Mouse (Mus musculus): ENCODE measurements at regions not wholly inside any gene's neighbourhood (a gene's known extent, or its start where the extent isn't known, plus 50 kb on each side); places are given as distances from the start of the nearest gene placed in this dataset.
"Not testable (repeated sequence)": the region's sequence is repeated elsewhere in the genome, so short reads cannot be mapped to it uniquely, and the experiment has no call there.

DNA sequence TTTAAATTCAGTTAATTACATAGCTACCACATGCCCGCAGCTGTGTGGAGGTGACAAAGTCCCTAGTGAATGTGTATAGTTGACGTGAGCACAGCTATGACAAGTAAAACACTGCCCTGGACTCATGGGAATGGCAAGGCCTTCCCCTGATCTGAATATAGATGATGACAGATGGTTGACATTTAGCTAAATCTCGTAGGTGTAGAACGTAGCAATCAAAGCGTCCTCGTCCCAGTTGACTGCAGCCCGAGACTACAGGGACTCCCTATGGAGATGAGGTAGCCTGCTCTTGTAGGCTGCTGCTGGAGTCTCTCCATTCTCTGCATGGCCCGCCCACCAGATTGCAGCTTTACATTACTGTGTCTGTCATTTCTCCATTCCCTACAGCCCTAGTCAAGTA lies 107.0 kb upstream of the Slc1a3 start:
- Histone ChIP-seq H3K36me3 (ENCODE audit: poor library complexity, severe bottlenecking) (no peaks in the 10 kb centered on the region), H3K27me3 (no peaks in the 10 kb centered on the region), H3K9ac (no peak overlapping the region), H3K27ac (no peak overlapping the region), H3K4me3 (no peak overlapping the region), H3K9me3 (replicated peaks) (no peaks in the 10 kb centered on the region), H3K4me1 (peaks cover 32% of the 10 kb centered on the region), H3K4me2 (no peak overlapping the region)
- ATAC-seq, result no peak
- WGBS, result 77% methylated on average over 8 of the region's 8 CpGs

GRCm38 (mm10) chr15:8816501-8817368 lies 106.2 kb upstream of the Slc1a3 start:
- H3K27ac ChIP-seq, result peak overlapping the region; percentile 60; the same call in 1 of the 2 replicates
- WGBS, result 50% methylated on average over 10 of the region's 10 CpGs
- no peak for ATAC-seq

DNA sequence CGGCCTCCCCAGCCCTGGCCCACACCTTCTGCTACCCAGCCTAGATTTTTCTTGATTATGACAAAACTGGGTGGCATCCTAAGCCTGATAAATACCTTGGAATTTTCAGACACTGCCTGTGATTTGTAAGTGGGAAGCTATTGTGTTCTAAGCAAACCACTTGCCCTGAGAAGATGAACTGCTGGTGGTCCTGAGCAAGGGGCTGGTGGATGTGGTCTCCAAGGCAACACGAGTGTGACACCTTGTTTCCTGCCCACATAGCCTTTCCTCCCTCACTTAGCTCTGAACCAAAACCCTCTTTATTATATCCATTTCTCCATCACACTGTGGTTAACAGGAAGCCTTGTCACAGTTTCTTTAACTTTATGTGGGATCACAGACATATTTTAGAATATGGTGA lies 105.4 kb upstream of the Slc1a3 start:
- 31% methylated on average over 2 of the region's 2 CpGs for WGBS
- no peak overlapping the region for H3K4me3 ChIP-seq
- peaks cover 32% of the 10 kb centered on the region for H3K4me1 ChIP-seq
- peak overlapping the region; percentile 11; the same call in 1 of the 2 replicates for H3K4me2 ChIP-seq
- H3K9me3 ChIP-seq (replicated peaks), result no peaks in the 10 kb centered on the region
- H3K36me3 ChIP-seq (ENCODE audit: poor library complexity, severe bottlenecking), result no peaks in the 10 kb centered on the region
- peak overlapping the region; percentile 60 for H3K27ac ChIP-seq
- ATAC-seq, result peak; percentile 69; the same call in 1 of the 2 replicates
- H3K27me3 ChIP-seq, result no peaks in the 10 kb centered on the region
- H3K9ac ChIP-seq, result no peak overlapping the region

More at GRCm38 (mm10) chr15:8816501-8817368, 106.2 kb upstream of the Slc1a3 start:
- no peaks in the 10 kb centered on the region for H3K27me3 ChIP-seq
- H3K9ac ChIP-seq, result no peak overlapping the region
- H3K4me1 ChIP-seq, result peaks cover 32% of the 10 kb centered on the region
- H3K9me3 ChIP-seq (replicated peaks), result no peaks in the 10 kb centered on the region
- no peak overlapping the region for H3K4me2 ChIP-seq
- no peaks in the 10 kb centered on the region for H3K36me3 ChIP-seq (ENCODE audit: poor library complexity, severe bottlenecking)
- no peak overlapping the region for H3K4me3 ChIP-seq

DNA sequence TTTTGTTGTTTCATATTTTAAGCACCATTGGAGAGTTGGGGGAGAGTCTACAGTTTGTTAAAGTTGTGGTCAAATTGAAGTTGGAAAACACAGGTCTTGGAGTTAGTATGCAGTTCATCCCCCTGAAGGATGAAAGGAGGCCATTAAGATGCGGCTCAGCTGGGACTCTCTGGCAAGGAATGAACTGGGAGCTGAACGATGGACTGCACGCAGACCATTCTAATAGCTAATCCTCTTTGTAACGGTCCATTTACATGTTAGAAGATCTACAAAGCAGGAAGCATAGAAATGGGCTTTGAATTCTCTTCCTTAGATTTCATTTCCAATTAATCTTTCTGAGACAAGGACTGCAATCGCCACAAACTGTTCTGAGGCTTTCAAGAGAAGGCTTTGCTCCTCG lies 104.7 kb upstream of the Slc1a3 start:
- Histone ChIP-seq H3K9ac (no peak overlapping the region), H3K27ac (peak overlapping the region; percentile 60; the same call in 1 of the 2 replicates), H3K4me3 (no peak overlapping the region), H3K9me3 (replicated peaks) (no peaks in the 10 kb centered on the region), H3K36me3 (ENCODE audit: poor library complexity, severe bottlenecking) (no peaks in the 10 kb centered on the region), H3K4me1 (peaks cover 32% of the 10 kb centered on the region), H3K27me3 (no peaks in the 10 kb centered on the region), H3K4me2 (peak overlapping the region; percentile 11; the same call in 1 of the 2 replicates)
- ATAC-seq, result peak; percentile 77; the same call in 1 of the 2 replicates
- WGBS, result 7% methylated on average over 6 of the region's 6 CpGs

DNA sequence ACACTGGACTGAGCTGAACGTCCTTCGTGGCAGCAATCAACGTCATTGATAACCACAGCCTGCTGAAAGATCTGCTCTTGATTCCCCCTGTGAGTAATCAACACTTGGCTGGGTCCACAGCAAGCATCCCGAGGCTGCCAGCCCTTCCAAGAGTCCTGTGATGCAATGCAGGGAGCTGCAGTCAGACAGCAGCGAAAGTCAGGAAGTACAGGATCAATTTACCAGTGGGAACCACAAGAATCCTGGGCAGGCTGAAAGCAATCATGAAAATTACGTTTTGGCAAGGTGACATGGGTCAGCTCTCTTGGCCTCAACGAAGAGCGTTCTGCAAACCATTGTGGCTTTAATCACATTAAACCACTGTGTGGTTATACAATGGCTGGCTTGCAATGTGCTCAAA lies 95.8 kb upstream of the Slc1a3 start:
- WGBS, result 75% methylated on average over 8 of the region's 8 CpGs
- no peak for ATAC-seq
- H3K4me2 ChIP-seq, result no peak overlapping the region

DNA sequence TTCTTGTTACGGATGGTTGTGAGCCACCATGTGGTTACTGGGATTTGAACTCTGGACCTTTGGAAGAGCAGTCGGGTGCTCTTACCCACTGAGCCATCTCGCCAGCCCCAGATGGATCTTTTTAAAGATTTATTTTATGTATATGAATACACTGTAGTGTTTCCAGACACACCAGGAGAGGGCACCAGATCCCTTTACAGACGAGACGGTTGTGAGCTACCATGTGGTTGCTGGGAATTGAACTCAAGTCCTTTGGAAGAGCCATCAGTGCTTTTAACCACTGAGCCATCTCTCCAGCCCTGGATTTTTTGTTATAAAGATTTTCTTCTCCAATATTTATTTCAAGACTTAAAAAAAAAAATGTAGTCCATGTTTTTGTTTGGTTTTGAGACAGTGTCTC lies 95.0 kb upstream of the Slc1a3 start:
- not testable (repeated sequence) for ATAC-seq; H3K4me2 ChIP-seq; H3K36me3 ChIP-seq (ENCODE audit: poor library complexity, severe bottlenecking); H3K27me3 ChIP-seq; H3K9me3 ChIP-seq (replicated peaks); H3K9ac ChIP-seq; H3K4me1 ChIP-seq; H3K4me3 ChIP-seq; H3K27ac ChIP-seq
- 97% methylated on average over 5 of the region's 5 CpGs for WGBS

More for the DNA sequence above, 95.8 kb upstream of the Slc1a3 start:
- no peak overlapping the region for H3K9ac ChIP-seq
- no peak overlapping the region for H3K4me3 ChIP-seq
- no peaks in the 10 kb centered on the region for H3K4me1 ChIP-seq
- H3K27me3 ChIP-seq, result no peaks in the 10 kb centered on the region
- H3K27ac ChIP-seq, result no peak overlapping the region
- H3K9me3 ChIP-seq (replicated peaks), result no peaks in the 10 kb centered on the region
- H3K36me3 ChIP-seq (ENCODE audit: poor library complexity, severe bottlenecking), result no peaks in the 10 kb centered on the region

GRCm38 (mm10) chr15:8802058-8802457 lies 91.5 kb upstream of the Slc1a3 start:
- H3K9me3 ChIP-seq (replicated peaks), result no peaks in the 10 kb centered on the region
- WGBS, result 78% methylated on average over 7 of the region's 7 CpGs
- ATAC-seq, result no peak

GRCm38 (mm10) chr15:8797015-8797414 lies 86.5 kb upstream of the Slc1a3 start:
- Histone ChIP-seq H3K27ac (no peak overlapping the region), H3K36me3 (ENCODE audit: poor library complexity, severe bottlenecking) (no peaks in the 10 kb centered on the region), H3K4me3 (no peak overlapping the region), H3K4me1 (no peaks in the 10 kb centered on the region), H3K27me3 (no peaks in the 10 kb centered on the region), H3K9ac (no peak overlapping the region), H3K4me2 (no peak overlapping the region), H3K9me3 (replicated peaks) (no peaks in the 10 kb centered on the region)
- 96% methylated on average over 1 of the region's 1 CpGs for WGBS
- ATAC-seq, result no peak

More at GRCm38 (mm10) chr15:8802058-8802457, 91.5 kb upstream of the Slc1a3 start:
- Histone ChIP-seq H3K4me1 (no peaks in the 10 kb centered on the region), H3K4me3 (no peak overlapping the region), H3K27me3 (no peaks in the 10 kb centered on the region), H3K36me3 (ENCODE audit: poor library complexity, severe bottlenecking) (no peaks in the 10 kb centered on the region), H3K9ac (no peak overlapping the region), H3K4me2 (no peak overlapping the region), H3K27ac (no peak overlapping the region)

DNA sequence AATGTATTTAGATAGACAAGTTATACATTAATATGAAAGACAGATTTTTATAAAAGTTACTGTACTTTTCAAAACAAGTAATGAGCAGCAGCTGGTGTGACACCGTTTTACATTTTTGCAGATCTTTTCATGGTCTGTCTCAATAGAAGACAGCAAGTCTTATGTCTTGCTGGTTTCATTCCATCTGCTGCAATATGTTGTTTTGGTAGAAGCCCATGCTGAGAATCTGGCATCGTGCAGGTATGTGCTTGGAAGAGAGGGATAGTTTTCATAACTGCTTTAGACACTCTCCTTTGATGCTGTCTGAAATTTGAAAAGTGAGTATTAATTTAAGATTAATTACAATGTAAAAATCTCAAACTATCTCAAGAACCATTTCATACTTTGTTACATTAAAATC lies 81.5 kb upstream of the Slc1a3 start:
- Histone ChIP-seq H3K27ac (no peak overlapping the region), H3K4me3 (no peak overlapping the region), H3K9me3 (replicated peaks) (no peaks in the 10 kb centered on the region), H3K4me2 (no peak overlapping the region), H3K4me1 (peaks cover 9% of the 10 kb centered on the region), H3K27me3 (no peaks in the 10 kb centered on the region), H3K36me3 (ENCODE audit: poor library complexity, severe bottlenecking) (no peaks in the 10 kb centered on the region), H3K9ac (no peak overlapping the region)
- peak; percentile 61; the same call in 1 of the 2 replicates for ATAC-seq
- 78% methylated on average over 2 of the region's 2 CpGs for WGBS

DNA sequence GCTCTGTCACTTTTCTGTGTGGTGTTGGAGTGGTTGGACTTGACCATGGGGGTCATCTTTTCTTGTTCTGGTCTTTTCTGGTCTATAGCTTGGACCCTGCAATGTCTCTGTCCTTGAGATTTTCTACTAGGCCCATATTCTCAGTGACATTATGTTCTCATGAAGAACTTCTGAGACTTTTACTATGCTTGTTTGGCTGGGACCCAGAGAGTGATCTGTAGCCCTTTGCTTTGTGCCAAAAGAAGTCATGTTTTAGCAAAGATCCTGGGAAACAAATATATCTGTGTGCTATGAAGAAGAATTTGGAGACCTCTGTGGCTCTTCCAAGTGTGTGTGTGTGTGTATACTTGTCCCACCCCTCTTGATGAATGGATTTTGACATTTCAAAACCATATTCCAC lies 79.4 kb upstream of the Slc1a3 start:
- Histone ChIP-seq H3K9me3 (replicated peaks) (no peaks in the 10 kb centered on the region), H3K4me2 (no peak overlapping the region), H3K9ac (no peak overlapping the region), H3K36me3 (ENCODE audit: poor library complexity, severe bottlenecking) (no peaks in the 10 kb centered on the region), H3K4me1 (peaks cover 24% of the 10 kb centered on the region), H3K4me3 (no peak overlapping the region), H3K27ac (no peak overlapping the region), H3K27me3 (no peaks in the 10 kb centered on the region)
- ATAC-seq, result no peak

GRCm38 (mm10) chr15:8789000-8789399 lies 78.4 kb upstream of the Slc1a3 start:
- Histone ChIP-seq H3K27ac (0 out of 2 replicates have a peak overlapping the region, but pooled peaks have one; percentile 28), H3K4me2 (no peak overlapping the region), H3K9me3 (replicated peaks) (no peaks in the 10 kb centered on the region), H3K4me3 (no peak overlapping the region), H3K4me1 (peaks cover 25% of the 10 kb centered on the region), H3K9ac (no peak overlapping the region), H3K36me3 (ENCODE audit: poor library complexity, severe bottlenecking) (no peaks in the 10 kb centered on the region), H3K27me3 (no peaks in the 10 kb centered on the region)
- peak; percentile 9; the same call in 1 of the 2 replicates for ATAC-seq
- 37% methylated on average over 6 of the region's 6 CpGs for WGBS

GRCm38 (mm10) chr15:8785537-8785936 lies 75.0 kb upstream of the Slc1a3 start:
- no peak overlapping the region for H3K4me3 ChIP-seq
- no peaks in the 10 kb centered on the region for H3K9me3 ChIP-seq (replicated peaks)
- H3K9ac ChIP-seq, result no peak overlapping the region
- peaks cover 48% of the 10 kb centered on the region for H3K4me1 ChIP-seq
- H3K4me2 ChIP-seq, result no peak overlapping the region
- H3K27ac ChIP-seq, result no peak overlapping the region
- ATAC-seq, result peak; percentile 31; the same call in 1 of the 2 replicates
- no peaks in the 10 kb centered on the region for H3K27me3 ChIP-seq
- no peaks in the 10 kb centered on the region for H3K36me3 ChIP-seq (ENCODE audit: poor library complexity, severe bottlenecking)
- 42% methylated on average over 6 of the region's 6 CpGs for WGBS
